Mouse (Mus musculus): ENCODE results near the gene Olfr322.

DNA sequence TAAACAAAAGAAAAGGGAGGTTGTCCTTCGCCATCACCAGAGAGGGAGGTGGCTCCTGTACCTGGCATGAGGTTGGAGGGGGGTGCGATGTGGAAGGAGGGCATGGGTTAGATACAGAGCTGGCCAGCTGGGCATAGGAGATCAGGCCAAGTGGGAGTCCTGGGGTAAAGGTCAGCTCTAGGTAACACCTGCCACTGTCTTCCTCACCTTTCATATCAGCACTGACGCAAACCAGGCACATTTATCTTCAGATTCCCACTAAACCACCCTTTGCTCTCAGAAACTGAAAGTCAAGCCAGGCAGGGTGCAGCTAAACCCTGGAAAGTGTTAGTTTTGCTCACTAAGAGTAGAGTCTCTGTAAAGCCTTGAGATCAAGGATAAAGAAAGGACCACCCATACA, 40.2 kb upstream of the Olfr322 start:
- no peak for TF ChIP-seq CTCF (IDR thresholded peaks at IDR 0.05; ENCODE audit: low read depth)
- no peak for TF ChIP-seq EP300 (optimal IDR thresholded peaks at IDR 0.05)
